Mouse (Mus musculus): ENCODE results near the gene Mapkapk2. TPM values are rescaled to one million over a fixed set of nuclear protein-coding genes. Genes with fewer than 3 reads are reported as not detected.
A peak's percentile ranks its signal among the peaks of the same experiment; 100 is the strongest.
"Not testable (repeated sequence)": the region's sequence is repeated elsewhere in the genome, so short reads cannot be mapped to it uniquely, and the experiment has no call there.

The Mapkapk2 gene
- total RNA-seq, 2 experiments from 2014 or later: 205 to 213 TPM

DNA sequence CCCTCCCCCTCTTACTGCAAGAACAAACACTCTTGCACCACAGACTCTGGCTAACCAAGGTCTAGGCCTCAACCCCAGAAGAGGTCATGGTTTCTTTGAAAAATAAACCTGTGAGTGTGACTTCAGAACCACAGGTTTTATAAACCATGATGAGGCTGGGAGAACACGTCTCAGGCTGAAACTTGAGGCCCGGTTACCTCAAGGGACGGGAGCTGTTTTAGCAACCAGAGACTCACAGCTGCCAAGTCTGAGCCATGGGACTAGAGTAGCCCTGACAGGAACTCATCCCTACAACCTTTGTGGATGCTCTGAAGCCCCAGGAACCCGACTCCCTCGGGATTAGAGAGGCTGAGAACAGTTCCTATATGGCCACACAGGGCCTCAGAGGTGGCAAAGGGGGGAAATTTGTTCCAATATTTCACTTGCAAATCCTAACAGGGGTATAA is 48.2 kb downstream of the Mapkapk2 start:
- no peak for DNase-seq

- no peak for DNase-seq
Observed at GRCm38 (mm10) chr1:131048946-131049345, 48.7 kb downstream of the Mapkapk2 start.

DNA sequence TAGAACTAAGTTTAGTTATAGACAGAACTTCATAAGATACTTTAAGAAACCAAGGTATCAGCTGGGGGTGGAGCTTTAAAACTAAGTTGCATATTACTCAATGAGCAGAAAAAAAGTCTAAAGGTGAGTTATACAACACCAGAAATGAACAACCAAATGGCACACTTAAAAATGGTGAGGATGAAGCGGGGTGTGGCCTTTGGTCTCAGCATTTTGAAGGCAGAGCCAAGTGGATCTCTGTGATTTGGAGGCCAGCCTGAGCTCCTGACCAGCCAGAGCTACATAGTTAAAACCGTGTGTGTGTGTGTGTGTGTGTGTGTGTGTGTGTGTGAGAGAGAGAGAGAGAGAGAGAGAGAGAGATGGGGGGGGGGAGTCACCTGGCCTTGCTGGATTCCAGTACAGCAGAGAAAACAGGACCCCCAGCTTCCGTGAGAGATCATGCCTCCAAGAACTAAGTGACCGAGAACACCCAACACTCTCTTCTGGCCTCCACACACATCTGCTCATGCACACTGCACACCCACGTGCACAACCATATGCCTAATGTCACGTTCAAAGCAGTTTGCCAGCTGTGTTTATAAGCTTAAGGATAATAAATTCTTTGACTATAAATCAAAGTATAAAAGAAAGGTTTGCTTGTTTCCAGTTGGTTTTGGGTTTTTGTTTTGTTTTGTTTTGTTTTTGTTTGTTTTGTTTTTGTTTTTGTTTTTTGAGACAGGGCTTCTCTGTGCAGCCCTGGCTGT is 49.3 kb downstream of the Mapkapk2 start:
- no peak for DNase-seq

- DNase-seq: no peak
Observed at GRCm38 (mm10) chr1:131046607-131047006, 51.0 kb downstream of the Mapkapk2 start.

DNA sequence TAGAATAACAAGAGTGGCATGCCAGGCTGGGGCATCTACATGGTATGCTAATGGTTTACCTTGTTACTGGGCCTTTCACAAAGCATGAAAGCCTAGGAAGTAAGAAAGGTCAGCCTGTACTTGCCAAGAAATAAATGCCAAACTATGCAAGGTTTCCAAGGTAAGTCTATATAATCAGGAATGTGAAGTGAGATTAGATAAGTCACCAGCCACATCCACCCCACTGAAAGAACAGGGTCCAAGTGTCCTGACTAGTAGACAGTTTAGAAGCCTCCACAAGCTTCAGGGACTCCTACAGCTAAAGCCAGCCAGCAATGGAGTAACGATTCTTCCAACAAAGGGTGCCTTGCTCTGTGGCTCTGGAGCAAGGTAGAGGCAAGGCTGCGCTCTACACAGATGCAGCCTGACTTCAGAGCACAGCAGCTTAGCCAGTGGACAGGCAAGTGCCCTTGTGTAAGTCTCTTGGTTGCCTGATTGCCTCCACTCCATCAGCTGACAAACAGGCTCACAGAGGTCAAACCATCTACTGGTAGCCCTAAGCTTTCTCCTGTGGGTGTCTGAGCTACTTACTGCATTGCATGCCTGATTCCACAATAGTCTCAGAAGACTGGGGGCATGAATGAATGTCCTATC is 51.8 kb downstream of the Mapkapk2 start:
- DNase-seq: no peak

DNA sequence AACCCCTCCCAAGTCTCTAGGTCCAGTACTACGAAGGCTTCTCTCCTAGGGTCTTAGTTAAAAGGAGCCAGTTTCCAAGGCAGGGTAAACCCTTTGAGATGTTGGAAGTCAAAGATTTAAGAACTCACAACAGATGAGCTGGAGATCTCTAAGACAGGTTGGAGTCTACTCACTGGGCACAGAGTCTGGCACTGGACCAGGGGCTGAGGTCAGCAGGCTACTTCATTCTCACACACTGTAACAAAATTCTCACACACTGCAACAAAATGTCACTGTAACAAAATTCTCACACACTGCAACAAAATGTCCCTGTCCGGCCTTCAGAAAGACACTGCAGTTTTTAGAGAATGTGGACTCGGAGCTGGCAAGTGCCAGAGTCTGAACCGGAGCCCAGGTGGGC is 54.0 kb downstream of the Mapkapk2 start:
- no peak for DNase-seq

GRCm38 (mm10) chr1:131042721-131043120 is 54.9 kb downstream of the Mapkapk2 start:
- DNase-seq: no peak

DNA sequence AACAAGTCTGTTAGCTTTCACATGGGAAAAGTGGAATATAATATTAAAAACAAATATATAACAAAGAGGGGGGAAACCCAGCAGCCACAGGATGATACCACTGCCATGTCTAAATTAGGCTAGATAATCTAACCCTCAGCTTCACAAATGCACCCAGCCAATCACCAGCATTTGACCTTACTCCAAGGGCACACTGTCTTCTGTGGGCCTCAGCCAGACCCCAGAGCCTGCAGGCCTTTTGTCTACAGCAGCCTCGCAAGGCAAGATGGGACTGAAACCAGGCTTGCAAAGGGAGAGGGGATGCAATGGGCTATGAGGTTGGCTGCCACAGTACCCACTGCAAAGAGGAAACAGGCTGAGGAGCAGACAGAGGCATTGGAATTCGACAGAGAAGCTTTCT is 55.4 kb downstream of the Mapkapk2 start:
- DNase-seq: no peak

GRCm38 (mm10) chr1:131039479-131039878 is 58.1 kb downstream of the Mapkapk2 start:
- no peak for DNase-seq

DNA sequence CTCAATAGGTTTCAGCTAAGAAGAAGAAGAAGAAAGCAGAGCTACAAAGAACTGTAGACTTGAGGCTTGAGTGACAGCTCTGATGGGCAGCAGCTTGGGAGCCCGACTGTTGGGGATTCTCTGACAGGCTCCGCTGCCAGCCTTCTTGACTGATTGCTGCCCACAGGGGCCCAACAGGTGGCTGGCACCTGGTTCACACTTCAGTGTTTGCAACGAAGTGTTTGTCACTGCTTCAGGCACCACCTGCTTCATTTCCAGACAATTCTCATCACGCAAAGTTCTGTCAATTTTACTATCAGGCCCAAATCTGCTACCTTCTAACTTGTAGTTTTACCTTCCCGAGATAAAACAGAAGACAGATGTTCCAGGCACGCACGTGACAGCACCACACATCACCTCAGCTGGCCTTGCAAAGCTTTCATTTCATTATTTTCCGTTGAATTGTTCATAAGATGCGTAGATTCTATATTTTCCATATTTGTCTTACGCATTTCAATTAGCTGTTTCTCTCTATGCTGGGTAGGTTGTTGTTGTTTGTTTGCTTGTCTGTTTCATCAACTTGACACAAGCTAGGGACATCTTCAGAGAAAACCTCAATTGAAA is 59.1 kb downstream of the Mapkapk2 start:
- DNase-seq: no peak

DNA sequence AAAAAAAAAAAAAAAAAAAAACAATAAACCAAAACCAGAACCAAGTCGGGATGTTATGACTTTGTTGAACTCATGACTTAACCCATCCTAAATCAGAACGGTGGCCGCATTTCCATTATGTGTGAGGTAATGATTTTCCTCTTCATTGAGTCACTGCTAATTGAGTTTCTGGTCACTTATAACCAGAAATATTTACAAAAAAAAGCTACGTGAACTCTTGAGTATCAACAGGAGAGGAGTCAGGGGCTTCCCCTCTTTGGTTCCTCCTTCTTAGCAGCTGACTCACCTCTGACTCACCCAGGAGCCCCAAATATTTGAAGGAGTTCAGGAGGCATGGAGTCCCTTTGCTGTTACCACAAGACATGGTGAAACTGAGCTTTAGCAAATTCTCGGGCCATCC is 59.6 kb downstream of the Mapkapk2 start:
- DNase-seq: no peak

- DNase-seq: no peak
Observed at GRCm38 (mm10) chr1:131031267-131031666, 66.4 kb downstream of the Mapkapk2 start.

- DNase-seq: peak in 1 of 2 experiments; percentile 39
Observed at GRCm38 (mm10) chr1:131030261-131030660, 67.4 kb downstream of the Mapkapk2 start.

DNA sequence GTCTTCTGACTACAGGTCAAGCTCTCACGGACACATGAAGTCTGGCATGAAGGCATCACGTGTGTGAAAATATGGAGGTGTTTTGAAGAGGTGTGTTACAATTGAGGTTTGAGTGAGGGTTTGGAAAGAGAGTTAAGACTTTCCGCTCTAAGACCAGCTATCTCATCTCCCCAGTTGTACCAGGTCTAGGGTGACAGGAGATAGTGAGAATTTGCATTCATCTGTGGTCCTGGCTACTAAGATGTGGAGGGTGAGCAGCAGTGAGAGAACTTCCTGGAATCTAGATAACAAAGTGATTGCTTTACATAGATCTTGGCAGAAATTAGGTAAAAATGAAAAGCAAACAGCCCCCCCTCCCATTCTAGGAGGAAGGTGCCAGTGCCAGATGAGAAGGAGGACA is 68.4 kb downstream of the Mapkapk2 start:
- DNase-seq: no peak

DNA sequence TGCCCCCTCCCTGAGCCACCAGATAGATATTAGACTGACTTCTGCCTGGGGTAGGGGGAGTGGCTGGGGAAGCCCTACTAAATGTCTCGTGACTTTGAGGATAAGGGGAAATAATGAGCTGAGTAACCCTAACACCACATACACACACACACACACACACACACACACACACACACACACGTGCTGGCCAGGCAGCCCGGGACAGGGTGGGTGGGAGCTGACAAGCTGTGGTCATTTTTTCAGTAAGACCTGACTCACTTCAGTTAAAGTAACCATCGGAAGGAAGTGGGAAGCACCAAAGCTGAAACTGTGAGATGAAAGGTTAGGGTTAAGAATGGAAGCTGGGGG is 71.8 kb downstream of the Mapkapk2 start:
- no peak for DNase-seq

DNA sequence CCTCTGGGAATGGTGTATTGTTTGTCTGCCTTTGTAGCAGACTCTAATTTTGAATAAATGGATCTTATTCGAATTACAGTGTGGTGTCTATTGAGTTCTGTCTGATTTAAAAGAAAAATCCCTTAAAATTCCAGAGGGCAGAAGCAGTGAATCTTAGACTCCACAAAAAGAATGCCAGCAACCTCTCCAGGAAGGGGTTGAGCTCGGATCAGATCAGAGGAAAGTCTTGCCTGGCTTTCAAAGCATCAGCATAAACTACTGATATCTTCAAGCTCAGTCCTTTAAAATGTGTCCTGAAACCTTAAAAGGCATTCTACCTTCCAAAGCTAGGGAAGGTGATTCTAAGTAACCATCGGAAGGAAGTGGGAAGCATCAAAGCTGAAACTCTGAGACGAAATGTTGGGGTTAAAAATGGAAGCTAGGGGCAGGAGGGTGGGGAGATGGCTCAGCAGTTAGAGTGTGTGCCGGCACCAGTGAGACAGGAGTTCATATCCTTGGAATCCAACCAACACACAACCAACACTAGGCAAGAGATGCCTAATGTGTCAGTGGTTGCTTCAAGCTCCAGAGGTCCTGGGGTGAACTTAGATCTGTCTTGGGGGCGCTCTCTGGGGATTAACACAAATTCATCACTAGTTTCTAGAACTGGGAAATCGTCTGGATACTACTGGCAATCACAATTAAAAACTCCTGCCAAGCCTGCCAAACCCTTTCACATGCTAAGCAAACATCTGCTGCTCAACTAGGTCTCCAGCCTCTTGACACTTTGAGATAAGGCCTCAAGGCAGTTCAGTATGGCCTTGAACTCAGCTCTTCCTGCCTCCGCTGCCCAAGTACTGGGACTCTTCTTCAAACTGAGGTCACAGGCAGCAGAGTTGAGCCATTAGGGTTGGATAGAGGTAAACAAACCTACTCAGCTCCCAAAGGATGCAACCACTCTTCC is 72.5 kb downstream of the Mapkapk2 start:
- no peak for DNase-seq

DNA sequence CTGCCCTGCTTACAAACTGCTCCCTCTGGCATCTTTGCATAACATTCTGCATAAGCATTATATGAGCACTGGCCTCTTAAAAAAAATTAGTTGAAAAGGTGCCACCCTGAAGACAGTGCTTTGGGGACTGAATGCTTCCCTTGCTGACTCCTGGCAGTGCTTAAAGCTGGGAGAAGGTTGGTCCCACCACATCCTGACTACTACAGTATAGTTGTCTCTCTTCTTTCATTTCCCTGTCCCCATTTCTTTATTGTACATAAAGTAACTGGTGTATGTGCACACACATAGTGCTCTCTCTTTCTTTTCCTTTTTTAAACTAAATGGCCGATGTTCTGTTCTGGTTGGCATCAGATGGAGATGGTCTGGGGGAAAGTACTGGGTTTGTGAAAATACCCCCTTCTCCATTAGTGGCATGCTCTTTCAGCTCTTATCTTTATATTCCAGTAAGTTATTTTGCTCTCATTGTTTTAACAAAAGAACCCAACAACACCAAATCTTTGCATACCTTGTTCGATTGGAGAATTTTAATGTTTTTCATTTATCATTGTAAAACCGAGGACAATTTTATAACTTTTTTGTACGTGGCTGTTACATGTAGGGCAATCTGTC is 74.3 kb downstream of the Mapkapk2 start:
- DNase-seq: not testable (repeated sequence)

- DNase-seq: no peak
Observed at GRCm38 (mm10) chr1:131022591-131023249, 74.9 kb downstream of the Mapkapk2 start.

DNA sequence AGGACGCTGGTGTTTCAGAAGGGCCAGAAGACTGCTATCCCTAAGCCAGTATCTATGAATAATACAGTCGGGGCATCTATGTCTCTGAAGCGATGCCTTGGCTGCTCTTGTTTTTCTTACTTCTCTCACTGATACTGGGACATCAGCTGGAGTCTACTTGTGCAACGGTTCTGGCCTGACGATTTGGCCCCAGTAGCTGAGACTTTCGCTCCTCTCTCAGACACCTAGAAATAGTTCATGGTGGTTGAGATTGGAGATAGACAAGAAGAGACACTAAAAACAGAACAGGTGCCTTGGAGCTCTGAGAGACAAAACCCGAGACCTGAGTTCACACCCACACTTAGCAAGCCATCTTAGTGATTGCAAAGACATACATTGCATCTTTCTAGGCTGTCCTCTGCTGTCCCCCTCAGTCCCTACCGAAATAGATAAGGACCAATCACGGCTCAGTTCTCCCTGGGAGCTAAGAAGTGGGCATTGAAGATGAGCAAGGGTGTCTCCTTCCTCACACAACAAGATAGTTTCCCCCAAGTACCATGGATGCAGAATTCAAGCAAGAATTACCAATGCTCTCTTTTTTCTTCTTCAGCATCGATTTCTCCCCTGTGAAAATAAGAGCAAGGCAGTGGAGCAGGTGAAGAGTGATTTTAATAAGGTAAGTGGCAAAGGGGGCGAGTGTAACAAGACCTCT is 75.6 kb downstream of the Mapkapk2 start:
- no peak for DNase-seq

GRCm38 (mm10) chr1:131021438-131021837 is 76.2 kb downstream of the Mapkapk2 start:
- DNase-seq: no peak

All from adrenal gland, postnatal 36 days (tissue).